ENCODE assay signal across 8 mouse cellular contexts in genomic region chr16:46010153-46010905, GRCm38 (mm10). TPM values are rescaled to one million over a fixed set of nuclear protein-coding genes. Genes with fewer than 3 reads are reported as not detected.
DNase-seq lines count a peak whose midpoint lies in the region; ATAC-seq and TF ChIP-seq lines count a peak whose summit lies in the region.

Gene Plcxd2 (minus strand): TSS chr16:46010218.

- no peaks in the 10 kb centered on the region for H3K27me3 ChIP-seq in forebrain, embryonic 15.5 days
- H3K27me3 ChIP-seq in liver, embryonic 16.5 days (ENCODE audit: control insufficient read depth, insufficient read depth, low read depth, low read length), result no peaks in the 10 kb centered on the region
- H3K27me3 ChIP-seq in neural tube, embryonic 12.5 days (replicated peaks), result no peaks in the 10 kb centered on the region
- no peaks in the 10 kb centered on the region for H3K27me3 ChIP-seq in stomach, postnatal 0 days (ENCODE audit: control insufficient read depth, insufficient read depth, low read length)

- ATAC-seq in forebrain, embryonic 15.5 days (replicated peaks), result peak; percentile 99
- ATAC-seq in liver, embryonic 16.5 days (ENCODE audit: low read depth), result peak; percentile 98
- peak; percentile 99 for ATAC-seq in neural tube, embryonic 12.5 days (ENCODE audit: low FRiP score, low read depth)
- ATAC-seq in stomach, postnatal 0 days (ENCODE audit: low FRiP score, low TSS enrichment), result peak; percentile 100

- TF ChIP-seq CTCF in stomach, postnatal 0 days (IDR thresholded peaks at IDR 0.05; ENCODE audit: low read depth), result peak; percentile 26; the same call in 1 of the 2 replicates

- H3K4me2 ChIP-seq in forebrain, embryonic 15.5 days (replicated peaks), result peak within 1 kb of the TSS; percentile 81
- H3K4me2 ChIP-seq in liver, embryonic 16.5 days (ENCODE audit: low read depth, low read length), result peak within 1 kb of the TSS; percentile 68
- H3K4me2 ChIP-seq in neural tube, embryonic 12.5 days (replicated peaks), result peak within 1 kb of the TSS; percentile 76
- peak within 1 kb of the TSS; percentile 91 for H3K4me2 ChIP-seq in stomach, postnatal 0 days (replicated peaks; ENCODE audit: low read depth)

- H3K36me3 ChIP-seq in ES-E14 (ENCODE audit: control insufficient read depth, insufficient read depth, low read length, poor library complexity, severe bottlenecking), result no peaks in the 10 kb centered on the region
- no peaks in the 10 kb centered on the region for H3K36me3 ChIP-seq in forebrain, embryonic 15.5 days
- no peaks in the 10 kb centered on the region for H3K36me3 ChIP-seq in liver, embryonic 16.5 days (ENCODE audit: control insufficient read depth, insufficient read depth)
- H3K36me3 ChIP-seq in neural tube, embryonic 12.5 days, result no peaks in the 10 kb centered on the region
- no peaks in the 10 kb centered on the region for H3K36me3 ChIP-seq in stomach, postnatal 0 days (ENCODE audit: control insufficient read depth, insufficient read depth, low read length)

- peaks cover 0 to 3% of the 10 kb centered on the region in 2 experiments; a peak in 1 of 4 replicates for H3K4me1 ChIP-seq in ES-E14 (ENCODE audit: control insufficient read depth in 2 of 2, insufficient read depth in 2 of 2, low read length in 2 of 2, poor library complexity in 1 of 2)
- H3K4me1 ChIP-seq in forebrain, embryonic 15.5 days, result peaks cover 26% of the 10 kb centered on the region
- no peaks in the 10 kb centered on the region; the same call in 1 of the 2 replicates for H3K4me1 ChIP-seq in liver, embryonic 16.5 days (ENCODE audit: control insufficient read depth, low read depth, low read length)
- H3K4me1 ChIP-seq in neural tube, embryonic 12.5 days, result peaks cover 4% of the 10 kb centered on the region; the same call in 1 of the 2 replicates
- no peaks in the 10 kb centered on the region for H3K4me1 ChIP-seq in stomach, postnatal 0 days (replicated peaks; ENCODE audit: control insufficient read depth, insufficient read depth)

- no peaks in the 10 kb centered on the region for H3K9me3 ChIP-seq in ES-E14 (ENCODE audit: control insufficient read depth, insufficient read depth, low read depth, low read length)
- H3K9me3 ChIP-seq in forebrain, embryonic 15.5 days, result no peaks in the 10 kb centered on the region
- H3K9me3 ChIP-seq in liver, embryonic 16.5 days (replicated peaks; ENCODE audit: control insufficient read depth, low read length), result no peaks in the 10 kb centered on the region
- no peaks in the 10 kb centered on the region for H3K9me3 ChIP-seq in neural tube, embryonic 12.5 days
- H3K9me3 ChIP-seq in stomach, postnatal 0 days (ENCODE audit: control insufficient read depth, low read length), result no peaks in the 10 kb centered on the region

- 1% methylated on average over 38 of the region's 39 CpGs for WGBS in forebrain, embryonic 15.5 days
- under 1% methylated on average over 39 of the region's 39 CpGs for WGBS in large intestine, adult 2 months
- WGBS in liver, embryonic 16.5 days (ENCODE audit: insufficient replicate concordance), result 2% methylated on average over 36 of the region's 39 CpGs
- under 1% methylated on average over 39 of the region's 39 CpGs for WGBS in neural tube, embryonic 12.5 days
- WGBS in stomach, postnatal 0 days, result under 1% methylated on average over 34 of the region's 39 CpGs

- DNase-seq in ES-E14 (ENCODE audit: low read depth, low spot score), result peak; percentile 84
- peak; percentile 95 to 98 for DNase-seq in cerebellum, adult 18-20 months
- peak; percentile 93 to 94 for DNase-seq in heart, postnatal 14 days
- DNase-seq in large intestine, adult 2 months (ENCODE audit: low read depth, low spot score), result peak; percentile 85
- peak; percentile 97 for DNase-seq in stomach, postnatal 0 days (ENCODE audit: low spot score)

- no peak for TF ChIP-seq EP300 in stomach, postnatal 0 days (optimal IDR thresholded peaks at IDR 0.05)

- no peak within 1 kb of the TSS for H3K27ac ChIP-seq in ES-E14 (ENCODE audit: insufficient read depth, low read depth, low read length, poor library complexity, severe bottlenecking)
- H3K27ac ChIP-seq in forebrain, embryonic 15.5 days (replicated peaks), result peak within 1 kb of the TSS; percentile 73
- peak within 1 kb of the TSS; percentile 84 for H3K27ac ChIP-seq in liver, embryonic 16.5 days (ENCODE audit: low read length)
- no peak within 1 kb of the TSS for H3K27ac ChIP-seq in neural tube, embryonic 12.5 days
- H3K27ac ChIP-seq in stomach, postnatal 0 days (replicated peaks), result peak within 1 kb of the TSS; percentile 69

- intact Hi-C loops in heart, postnatal 14 days (cut with DNase I), result loop anchor here (5.0 kb wide), 1 partner anchor 168 kb away; no protein-coding TSS in a partner anchor

- peak within 1 kb of the TSS; percentile 71 to 82 for H3K4me3 ChIP-seq in ES-E14 (ENCODE audit: insufficient read depth in 1 of 2, low read depth in 1 of 2, low read length in 2 of 2, poor library complexity in 1 of 2, severe bottlenecking in 1 of 2)
- peak within 1 kb of the TSS; percentile 95 for H3K4me3 ChIP-seq in forebrain, embryonic 15.5 days
- peak within 1 kb of the TSS; percentile 68 for H3K4me3 ChIP-seq in liver, embryonic 16.5 days (ENCODE audit: low read depth, low read length)
- H3K4me3 ChIP-seq in neural tube, embryonic 12.5 days, result peak within 1 kb of the TSS; percentile 48
- H3K4me3 ChIP-seq in stomach, postnatal 0 days (ENCODE audit: low read depth, low read length), result peak within 1 kb of the TSS; percentile 54

- in situ Hi-C loops in ES-E14 (cut with MboI; ENCODE audit: low sequenced_read_pairs in 2 of 2, unreplicated experiment in 2 of 2), result no loop called here

- peak within 1 kb of the TSS; percentile 71 for H3K9ac ChIP-seq in ES-E14 (ENCODE audit: insufficient read depth, low read depth, low read length, poor library complexity, severe bottlenecking)
- H3K9ac ChIP-seq in forebrain, embryonic 15.5 days (replicated peaks), result peak within 1 kb of the TSS; percentile 72
- peak within 1 kb of the TSS; percentile 59 for H3K9ac ChIP-seq in liver, embryonic 16.5 days (ENCODE audit: low read depth, low read length)
- peak within 1 kb of the TSS; percentile 51 for H3K9ac ChIP-seq in neural tube, embryonic 12.5 days
- peak within 1 kb of the TSS; percentile 69 for H3K9ac ChIP-seq in stomach, postnatal 0 days (ENCODE audit: low read length)

TF ChIP-seq in ES-E14, 5 proteins besides CTCF, POLR2A, EP300 and RAD21:
- TF ChIP-seq ZNF384 (IDR thresholded peaks at IDR 0.05; ENCODE audit: low read depth, low read length) (peak; percentile 92), MAFK (IDR thresholded peaks at IDR 0.05; ENCODE audit: insufficient read depth, low read depth, low read length) (no peak)
TF ChIP-seq in ES-E14: peak in this region for 1.

RNA-seq across cellular contexts. Expression of gene Plcxd2, which starts in this region (rescaled TPM):
- total RNA-seq in ES-E14 (2012; rRNA removed), result 2.3 and 3.3 TPM in 2 replicates
- polyA plus RNA-seq in forebrain, embryonic 15.5 days (2015; fragmentation: Nextera tagmentation; extraction: Ambion mirVana), result 14.1 and 14.4 TPM in 2 replicates
- total RNA-seq in heart, postnatal 14 days (2021), result under 1 TPM; 0.12 to 0.34 TPM
- polyA plus RNA-seq in large intestine, adult 2 months (2012; rRNA removed), result 3.2 and 3.6 TPM in 2 replicates
- 3.2 and 3.3 TPM in 2 replicates for polyA plus RNA-seq in liver, embryonic 16.5 days (2015; fragmentation: Nextera tagmentation; extraction: Ambion mirVana)
- 6.6 and 6.8 TPM in 2 replicates for polyA plus RNA-seq in neural tube, embryonic 12.5 days (2016; fragmentation: Nextera tagmentation; extraction: Ambion mirVana)
- 2.2 and 2.4 TPM in 2 replicates for polyA plus RNA-seq in stomach, postnatal 0 days (2015; fragmentation: Nextera tagmentation; extraction: Ambion mirVana)

Comparison
In these comparisons a context has a peak if more than half of its experiments do, and no peak if none do; other contexts are left out.
1. Peak in DNase-seq in heart, postnatal 14 days; RNA of the gene not detected or under 1 TPM.
2. H3K27ac ChIP-seq: peak in forebrain, embryonic 15.5 days (single experiment), liver, embryonic 16.5 days (single experiment) and stomach, postnatal 0 days (single experiment); none in ES-E14 (single experiment) and neural tube, embryonic 12.5 days (single experiment).
3. Peak in every context shown above with its lines, with median percentiles within 50 percentile points of each other: DNase-seq, H3K4me3 ChIP-seq, H3K9ac ChIP-seq, ATAC-seq and H3K4me2 ChIP-seq.